Mouse (Mus musculus): ENCODE measurements around the gene Clcn1. TPM values are rescaled to one million over a fixed set of nuclear protein-coding genes. Genes with fewer than 3 reads are reported as not detected.

The Clcn1 gene
- total RNA-seq (2022), result 10 to 100 TPM in 1 of 4 experiments, 1 to 10 TPM in 3; 4.6 to 10.8 (median 7.5) TPM

DNA sequence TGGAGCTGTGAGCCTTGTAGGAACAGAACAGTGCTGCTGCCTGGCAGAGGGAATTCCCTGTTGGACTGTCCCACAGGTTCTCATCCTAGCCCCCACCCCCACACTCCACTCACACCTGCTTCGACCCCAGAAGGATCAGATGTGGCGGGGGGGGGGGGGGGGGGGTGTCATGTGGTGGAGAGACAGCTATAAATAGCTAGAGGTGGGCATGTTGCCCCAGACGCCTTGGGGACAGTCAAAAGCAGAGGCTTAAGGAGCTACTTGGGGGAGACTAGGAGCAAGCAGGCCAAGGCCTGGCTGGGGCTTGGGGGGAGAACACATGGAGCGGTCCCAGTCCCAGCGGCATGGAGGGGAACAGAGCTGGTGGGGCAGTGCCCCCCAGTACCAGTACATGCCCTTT, at the start of gene Clcn1:
Gene Clcn1 (plus strand): TSS at position 238 of the 400 bp plus-strand sequence.
- no peak for DNase-seq (ENCODE audit: low spot score)

DNA sequence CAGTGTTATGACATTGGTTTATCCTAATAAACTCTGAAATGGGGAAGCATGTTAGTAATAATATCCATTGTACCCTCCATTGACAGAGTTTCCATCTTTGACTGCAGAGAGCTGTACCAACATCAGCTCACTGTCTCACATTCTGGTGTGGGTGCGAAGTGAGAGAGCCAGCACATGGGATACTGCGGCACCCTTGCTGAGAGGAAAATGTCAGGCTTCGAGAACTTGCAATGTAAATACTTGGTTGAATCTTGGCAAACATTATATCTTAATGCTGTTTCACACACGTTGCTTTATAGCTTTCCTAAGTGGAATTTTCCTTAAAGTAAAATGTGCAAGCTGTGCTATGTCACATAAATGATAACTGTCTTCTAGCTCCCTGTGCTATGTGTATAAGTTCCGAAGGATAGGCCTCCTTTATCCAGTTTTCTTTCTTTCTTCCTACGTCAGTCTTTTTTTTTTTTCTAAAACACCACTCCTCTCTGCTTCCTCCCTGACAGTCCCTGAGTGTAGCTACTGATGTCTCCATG, 49.1 kb upstream of the Clcn1 start:
- DNase-seq (ENCODE audit: low spot score), result no peak

DNA sequence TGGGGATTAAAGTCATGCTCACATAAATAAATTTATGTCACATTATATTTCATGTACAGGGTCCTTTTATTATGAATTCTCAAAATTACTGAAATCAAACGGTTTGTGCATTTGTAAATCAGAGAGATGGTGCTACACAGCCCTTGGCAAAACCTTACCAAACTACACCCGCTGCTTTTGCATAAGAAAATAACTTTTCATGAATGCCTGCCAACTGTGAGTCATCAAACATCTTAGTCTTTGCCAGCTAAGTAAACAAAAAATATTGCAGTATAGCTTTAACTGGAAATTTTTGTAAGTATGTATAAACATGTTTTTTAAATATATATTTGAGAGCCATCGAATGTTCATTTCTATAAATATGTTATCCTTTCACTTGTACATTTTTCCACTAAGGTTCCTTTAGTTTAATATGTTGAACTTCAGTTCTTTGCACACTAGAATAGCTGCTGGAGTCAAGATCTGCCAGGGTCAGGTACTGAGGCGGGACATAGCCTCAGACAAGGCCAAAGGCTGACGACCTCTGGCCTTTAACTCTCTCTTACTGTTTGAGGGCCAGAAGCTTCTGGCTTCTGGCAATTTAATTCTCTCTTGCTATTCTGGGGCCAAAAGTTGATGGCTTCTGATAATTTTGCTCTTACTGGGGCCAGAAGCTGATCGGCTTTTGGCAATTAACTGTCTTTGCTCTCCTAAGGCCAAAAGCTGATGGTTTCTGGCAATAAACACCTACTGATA, 45.0 kb upstream of the Clcn1 start:
- no peak for DNase-seq (ENCODE audit: low spot score)

DNA sequence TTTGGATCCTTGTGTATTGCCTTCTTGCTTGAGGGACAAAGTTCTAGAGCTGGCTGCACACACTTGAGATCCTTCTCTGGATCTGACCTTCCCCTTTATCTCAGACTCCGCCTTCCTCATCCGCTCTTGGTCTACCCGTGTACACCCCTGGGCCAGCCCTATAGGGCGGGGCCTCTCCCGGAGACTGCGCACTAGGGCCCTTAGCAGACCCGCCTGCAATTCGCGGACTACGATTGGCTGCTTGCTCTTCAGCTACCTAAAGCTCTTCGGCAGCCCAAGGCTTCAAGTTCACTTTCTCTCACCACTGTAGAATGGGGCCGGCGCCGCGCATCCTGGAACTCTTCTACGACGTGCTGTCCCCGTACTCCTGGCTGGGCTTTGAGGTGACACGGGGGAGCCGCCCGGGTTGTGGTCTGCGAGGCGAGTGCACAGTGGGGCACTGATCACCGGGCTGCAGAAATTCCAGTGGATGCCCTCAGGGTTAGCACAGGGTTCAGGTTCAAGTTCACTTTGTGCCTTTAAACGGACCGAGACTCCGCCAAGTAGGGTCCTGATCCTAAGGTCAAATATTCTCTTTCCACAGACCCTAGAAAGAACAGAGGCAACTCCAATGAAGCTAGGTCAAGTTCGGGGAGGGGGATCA, 40.7 kb upstream of the Clcn1 start, which contains the start of gene Gstk1:
Gene Gstk1 (plus strand): TSS at position 225 of the 643 bp plus-strand sequence.
- peak; percentile 87 for DNase-seq (ENCODE audit: low spot score)

DNA sequence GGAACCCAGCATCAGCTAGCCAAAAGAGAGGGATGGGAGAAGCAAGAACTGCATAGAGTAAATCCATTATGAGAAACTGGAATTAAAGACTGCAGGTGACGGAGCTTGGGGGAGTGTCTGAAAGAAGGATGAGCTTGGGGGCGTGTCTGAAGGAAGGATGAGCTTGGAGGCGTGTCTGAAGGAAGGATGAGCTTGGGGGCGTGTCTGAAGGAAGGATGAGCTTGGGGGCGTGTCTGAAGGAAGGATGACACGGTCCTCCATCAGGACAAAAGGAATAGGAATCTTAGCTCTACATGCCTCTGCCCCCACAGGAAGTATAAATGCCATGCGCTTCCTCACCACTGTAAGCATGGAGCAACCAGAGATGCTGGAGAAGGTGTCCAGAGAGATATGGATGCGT, 39.3 kb upstream of the Clcn1 start:
- DNase-seq (ENCODE audit: low spot score), result no peak

DNA sequence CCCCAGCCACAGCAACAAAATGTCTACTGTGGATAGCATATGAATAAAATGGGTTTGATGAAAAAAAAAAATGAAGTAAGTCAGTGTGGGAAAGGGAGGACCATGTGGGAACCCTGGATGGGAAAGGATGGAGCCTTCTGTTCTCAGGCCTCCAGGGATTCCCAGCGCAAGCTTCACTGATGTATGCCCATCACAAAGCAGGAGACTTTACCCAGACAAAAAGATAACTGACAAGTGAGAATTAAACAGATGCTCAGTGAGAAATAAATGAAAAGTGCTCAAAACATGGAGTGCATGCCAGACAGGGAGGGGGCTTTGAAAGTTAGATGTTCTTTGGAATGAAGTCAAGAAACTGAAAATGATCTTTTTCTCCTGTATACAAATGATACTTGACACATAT, 38.5 kb upstream of the Clcn1 start:
- no peak for DNase-seq (ENCODE audit: low spot score)

DNA sequence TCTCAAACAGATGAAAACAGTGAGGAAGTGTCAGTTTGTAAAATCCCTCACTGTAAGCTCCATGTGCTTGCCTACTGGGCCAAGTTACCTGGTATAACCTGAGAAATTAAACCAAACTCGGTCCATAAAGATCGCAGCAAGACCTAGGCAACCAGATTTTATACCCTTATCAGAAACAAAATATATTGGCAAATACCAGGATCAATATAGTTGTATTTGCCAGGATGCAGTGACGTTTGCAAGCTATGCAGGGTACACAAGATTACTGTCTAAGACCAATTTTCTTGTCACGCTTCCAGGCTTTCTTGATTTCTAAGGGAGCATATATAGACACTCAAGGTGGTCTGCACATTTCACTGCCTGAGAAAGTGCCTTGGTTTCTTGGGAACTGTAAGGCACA, 34.7 kb upstream of the Clcn1 start:
- no peak for DNase-seq (ENCODE audit: low spot score)

DNA sequence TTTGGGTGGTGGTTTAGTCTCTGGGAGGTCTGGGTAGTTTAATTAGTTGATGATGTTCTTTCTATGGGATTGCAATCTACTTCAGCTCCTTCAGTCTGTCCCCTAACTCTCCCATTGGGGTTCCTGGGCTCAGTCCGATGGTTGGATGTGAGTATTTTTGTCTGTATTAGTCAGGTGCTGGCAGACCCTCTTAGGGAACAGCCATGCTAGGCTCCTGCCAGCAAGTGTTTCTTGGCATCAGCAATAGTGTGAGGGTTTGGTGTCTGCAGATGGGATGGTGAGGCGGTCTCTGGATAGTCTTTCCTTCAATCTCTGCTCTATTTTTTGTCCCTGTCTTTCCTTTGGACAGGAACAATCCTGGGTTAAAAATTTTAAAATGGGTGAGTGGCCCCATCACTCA, 33.4 kb upstream of the Clcn1 start:
- DNase-seq (ENCODE audit: low spot score), result no peak

DNA sequence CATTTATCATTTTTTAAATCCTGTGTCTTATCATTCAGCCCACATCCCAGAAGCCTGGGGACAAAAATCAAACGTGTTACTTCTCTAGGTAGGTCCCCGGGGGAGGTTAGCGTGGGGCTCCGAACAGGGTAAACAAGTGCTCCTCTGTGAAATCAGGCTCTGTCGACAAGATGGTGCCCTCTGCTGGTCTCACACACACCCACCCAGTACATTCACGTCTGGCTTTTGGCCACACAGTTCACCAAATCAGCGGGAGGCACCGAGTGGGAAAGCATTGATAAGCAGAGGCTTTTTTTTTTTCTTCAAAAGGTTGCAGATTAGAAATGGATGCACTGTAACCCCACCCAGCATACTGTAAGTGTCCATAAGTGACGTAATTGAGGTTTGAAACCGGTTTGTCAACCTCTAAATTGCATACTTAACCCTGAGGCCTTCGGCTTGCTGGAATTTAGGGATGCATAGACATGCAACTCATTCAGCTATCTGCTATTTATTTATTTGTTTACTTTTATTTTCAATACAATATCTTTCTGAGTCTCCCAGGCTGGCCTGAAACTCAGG, 29.1 kb upstream of the Clcn1 start:
- DNase-seq (ENCODE audit: low spot score), result peak; percentile 61

DNA sequence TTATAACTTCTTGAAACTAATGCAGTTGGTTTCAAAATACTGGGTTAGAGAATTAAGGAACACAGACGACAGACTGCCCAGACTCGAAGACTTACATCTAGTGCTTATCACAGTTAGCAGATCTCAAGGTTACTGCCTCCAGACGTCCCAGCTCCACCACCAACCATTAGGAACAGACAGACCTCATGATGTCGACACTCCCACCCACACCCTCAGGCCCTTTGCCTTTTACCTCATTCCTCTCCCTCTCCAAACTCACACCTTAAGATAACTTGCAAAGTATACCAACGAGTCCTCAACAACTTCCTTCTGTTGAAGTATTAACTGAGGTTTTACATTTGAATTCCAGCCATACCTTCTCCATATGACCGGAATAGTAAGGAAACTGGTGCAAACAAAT, 26.1 kb upstream of the Clcn1 start:
- no peak for DNase-seq (ENCODE audit: low spot score)

DNA sequence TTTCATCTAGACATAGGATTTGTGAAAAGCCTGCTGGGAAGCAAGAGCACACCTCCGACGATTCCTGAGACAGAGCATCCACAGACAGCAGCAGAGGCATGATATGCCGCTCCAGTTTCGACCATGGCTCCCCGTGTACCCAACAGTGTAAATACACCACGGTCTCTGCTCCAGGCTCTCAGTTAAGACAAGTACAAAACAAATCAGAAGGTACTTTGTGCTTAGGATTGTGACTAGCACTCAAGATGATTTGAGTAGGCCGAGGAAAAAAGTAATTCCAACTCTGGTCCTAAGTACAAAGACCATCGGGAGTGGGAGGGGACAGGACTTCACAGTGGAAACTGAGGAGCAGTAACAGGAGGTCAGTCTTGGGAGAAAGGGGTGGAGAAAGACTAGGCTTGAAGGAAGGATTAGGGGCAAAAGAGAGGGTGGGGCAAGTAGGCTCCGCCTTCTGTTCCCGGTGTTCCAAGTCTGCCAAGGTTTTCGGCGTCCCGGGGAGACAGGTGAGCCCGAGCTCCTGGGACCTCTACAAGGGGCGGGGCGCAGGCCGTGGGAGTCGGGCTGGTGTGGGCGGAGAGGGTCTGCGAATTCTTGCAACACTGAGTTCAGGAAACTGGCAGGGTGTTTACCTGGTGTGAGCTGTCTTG, 24.8 kb upstream of the Clcn1 start, which contains the start of gene Tmem139:
Gene Tmem139 (plus strand): TSS at position 447 of the 647 bp plus-strand sequence.
- DNase-seq (ENCODE audit: low spot score), result no peak

DNA sequence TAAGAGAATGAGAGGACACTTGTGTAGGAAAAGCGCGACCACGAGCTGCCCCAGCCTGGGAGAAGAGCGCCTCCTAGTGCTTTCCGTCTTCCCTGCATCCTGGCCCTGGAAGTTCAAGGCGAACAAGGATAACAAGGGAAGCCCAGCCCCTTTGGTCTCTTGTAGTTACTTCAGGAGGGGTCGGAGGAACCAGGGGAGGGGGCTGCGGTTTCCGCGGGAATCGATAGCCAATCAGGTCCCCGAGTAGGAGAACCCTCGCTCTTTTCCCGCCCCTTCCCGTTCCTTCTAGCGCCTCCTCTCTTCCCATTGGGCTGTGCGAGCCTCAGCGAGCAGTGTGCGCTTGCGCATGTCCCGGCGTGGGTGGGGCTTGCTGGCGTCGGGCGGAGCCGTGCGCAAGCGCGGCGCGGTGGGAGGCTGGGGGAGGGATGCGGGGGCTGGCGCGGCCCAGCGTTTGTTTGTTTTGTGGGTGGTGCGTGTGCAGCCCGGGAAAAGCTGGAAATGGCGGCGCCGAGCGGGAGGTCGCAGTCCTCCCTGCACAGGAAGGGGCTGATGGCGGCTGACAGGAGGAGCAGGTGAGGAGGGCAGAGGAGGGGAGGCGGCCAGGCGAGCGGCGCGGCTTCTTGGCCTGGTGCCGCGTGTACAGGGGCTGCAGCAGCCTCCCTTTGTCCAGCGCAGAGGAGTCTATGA, 21.7 kb upstream of the Clcn1 start, which contains the start of gene Casp2:
Gene Casp2 (plus strand): TSS at position 360 of the 687 bp plus-strand sequence.
- peak; percentile 98 for DNase-seq (ENCODE audit: low spot score)

DNA sequence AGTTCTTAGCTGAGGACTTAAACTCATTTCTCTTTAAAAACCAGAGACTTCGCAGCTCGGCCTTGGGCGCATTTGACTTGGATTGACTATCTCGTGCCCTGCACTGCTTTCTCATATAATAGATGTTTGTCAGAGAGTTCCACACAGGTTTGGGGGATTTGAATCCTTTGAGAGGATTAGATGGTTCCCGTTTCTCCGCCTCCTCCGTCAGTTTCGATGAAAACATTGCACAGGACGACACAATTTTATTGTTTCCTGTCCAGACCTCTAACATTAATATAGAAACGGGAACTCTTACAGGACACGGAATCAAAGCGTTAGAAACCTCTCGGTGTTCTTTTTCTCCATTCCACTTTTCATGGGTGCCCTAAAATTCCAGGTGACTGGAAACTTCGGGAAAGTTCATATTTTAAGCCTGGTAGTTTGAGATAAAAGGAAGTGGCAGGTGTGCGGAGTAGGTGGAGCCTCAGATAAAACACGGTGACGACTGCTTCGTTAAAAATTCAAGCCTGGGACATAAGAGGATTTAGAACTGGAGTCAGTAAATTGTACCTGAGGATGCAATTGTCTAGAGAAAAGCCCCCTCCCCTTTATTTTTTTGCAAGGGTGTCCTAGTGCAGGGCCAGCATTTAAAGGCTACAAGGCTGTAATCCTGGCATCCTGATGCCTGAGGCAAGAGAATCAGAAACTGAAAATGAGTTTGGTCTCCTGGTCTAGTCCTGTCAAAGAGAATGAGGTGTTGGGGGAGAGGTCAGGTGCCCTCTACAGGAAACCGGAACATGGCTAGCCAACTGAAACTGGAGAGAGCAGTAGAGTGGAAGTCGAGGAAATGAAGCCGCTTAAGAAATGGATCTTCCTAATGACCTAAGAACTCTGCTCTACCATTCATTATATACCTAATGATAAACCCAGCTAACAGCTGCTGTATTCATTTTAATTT, 20.8 kb upstream of the Clcn1 start:
- no peak for DNase-seq (ENCODE audit: low spot score)

DNA sequence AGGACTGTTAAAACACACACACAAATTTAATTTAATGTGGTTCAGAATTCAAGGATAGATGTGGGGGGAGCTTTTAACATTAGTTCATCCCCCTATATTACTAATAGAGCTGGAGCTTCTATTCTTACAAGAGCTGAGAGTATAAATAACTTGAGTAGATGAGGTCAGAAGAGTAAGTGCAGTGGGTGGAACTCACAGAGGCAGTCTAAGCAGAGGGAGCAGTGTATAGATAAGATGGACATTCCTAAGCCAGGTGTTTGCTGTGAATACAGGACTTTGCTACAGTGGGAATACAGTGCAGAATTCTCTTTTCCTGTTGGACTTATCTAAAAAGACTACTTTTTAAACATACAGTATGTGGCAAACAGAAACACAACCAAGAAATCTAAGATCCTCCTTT, 15.7 kb upstream of the Clcn1 start:
- no peak for DNase-seq (ENCODE audit: low spot score)

DNA sequence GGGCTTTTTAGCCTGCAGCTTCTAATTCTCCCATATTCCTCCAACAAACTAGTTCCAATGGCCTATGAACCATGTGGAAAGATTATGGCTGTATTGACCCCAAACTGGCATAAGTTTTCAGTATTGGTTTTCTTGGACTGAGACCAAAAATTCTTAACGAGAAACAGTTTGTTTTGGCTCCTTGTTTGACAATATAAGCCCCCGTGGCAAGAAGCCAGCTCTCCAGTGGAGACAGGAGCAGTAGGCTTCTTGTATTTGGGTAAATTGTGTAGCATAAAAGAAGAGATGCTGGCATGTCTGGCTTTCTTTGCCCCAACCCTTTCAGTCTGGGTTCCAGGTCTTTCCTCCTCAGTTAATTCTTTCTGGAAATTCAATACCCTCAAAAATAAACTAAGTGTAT, 10.3 kb upstream of the Clcn1 start:
- DNase-seq (ENCODE audit: low spot score), result no peak

DNA sequence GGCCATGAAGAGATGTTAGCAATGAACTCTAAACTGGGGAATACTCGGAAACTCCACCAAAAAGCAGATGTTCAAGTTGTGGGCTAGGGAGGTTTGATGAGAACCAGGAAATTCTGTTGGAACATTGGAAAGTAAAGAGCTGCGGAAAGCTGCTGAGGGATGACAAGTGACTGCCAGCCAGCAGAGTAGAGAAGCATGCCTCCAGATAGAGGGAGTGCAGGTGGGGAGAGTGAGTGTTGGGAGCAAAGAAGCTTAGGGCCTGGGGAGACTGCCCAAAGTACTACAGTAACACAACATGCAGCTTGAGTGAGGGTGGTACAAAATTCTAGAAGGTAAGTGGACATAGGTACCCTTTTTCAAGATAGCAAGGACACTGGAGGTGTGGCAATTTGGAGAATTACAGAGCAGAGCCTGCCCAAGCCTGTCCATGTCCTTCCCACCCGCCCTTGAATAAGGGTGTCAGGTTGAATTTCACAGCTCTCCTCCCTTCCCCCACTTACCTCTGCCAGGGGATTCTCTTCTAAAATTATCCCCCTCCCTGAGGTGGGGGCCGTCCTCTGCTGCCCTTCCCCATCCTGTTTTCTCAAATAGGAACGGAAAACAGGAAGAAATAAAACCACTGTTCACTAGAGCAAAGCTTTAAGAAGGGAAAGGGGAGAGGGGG, 3.5 kb upstream of the Clcn1 start:
- DNase-seq (ENCODE audit: low spot score), result no peak

DNA sequence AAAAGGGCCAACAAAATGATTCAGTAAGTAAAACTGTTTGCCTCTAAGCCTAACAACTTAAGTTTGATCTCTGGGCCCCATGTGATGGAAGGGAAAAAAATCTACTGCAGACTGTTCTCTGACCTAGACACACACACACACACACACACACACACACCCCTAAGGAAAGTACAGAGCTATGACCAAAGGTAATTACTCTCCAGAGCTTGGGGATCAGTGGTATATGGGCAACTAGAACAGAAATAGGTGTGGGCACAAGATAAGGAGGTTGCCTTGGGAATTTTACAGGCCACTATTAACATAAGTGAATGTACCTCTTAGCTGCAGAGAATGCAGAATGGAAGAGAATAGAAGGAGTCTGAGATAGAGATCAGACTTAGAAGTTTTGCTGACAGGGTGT, 1.1 kb downstream of the Clcn1 start:
- DNase-seq (ENCODE audit: low spot score), result no peak

DNA sequence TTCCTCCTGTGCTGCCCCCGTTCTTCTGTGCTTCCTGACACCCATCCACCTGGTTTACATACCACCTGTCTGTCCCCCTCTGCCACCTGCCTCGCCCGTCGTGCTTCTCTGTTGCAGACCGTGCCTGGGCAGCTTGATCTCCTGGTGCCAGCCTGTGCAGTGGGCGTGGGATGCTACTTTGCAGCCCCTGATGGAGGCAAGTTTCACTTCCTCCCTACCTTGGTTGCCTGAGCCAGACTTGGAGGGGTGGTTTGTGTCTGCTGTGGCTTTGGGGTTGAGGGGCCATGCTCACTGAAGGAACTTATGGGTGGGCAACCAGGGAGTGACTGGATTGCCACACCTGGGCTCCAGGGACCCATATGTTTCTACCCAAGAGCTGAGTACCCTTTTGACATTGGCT, 6.8 kb downstream of the Clcn1 start:
- no peak for DNase-seq (ENCODE audit: low spot score)

DNA sequence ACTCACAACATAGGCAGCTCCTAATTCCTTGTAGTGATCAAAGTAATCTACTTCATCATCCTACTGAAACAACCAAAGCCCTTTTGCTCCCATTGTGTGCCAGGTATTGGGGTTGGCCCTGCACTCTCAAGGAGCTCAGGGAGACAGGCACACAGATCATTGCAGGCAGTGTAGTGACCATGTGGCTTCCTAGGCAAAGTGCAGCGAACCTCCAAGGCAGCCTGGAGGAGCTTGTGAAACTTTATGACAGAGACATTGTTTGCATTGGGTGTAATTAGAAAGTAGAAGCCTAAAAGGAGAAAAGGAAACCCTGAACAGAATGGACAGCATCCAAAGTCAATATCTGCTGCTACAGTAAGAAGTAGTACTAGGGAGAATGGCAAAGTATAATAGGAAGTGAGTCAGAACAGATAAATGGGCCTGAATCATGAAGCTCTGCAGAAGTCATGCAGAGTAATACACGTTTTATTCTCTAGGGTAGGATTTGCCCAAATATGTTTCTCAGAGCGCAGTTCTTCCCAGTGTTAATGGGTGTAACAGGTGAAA, 9.1 kb downstream of the Clcn1 start:
- DNase-seq (ENCODE audit: low spot score), result peak; percentile 9

Data from heart, adult 8-10 months (tissue).